Mouse (Mus musculus) midbrain, embryonic 15.5 days (tissue): ENCODE measurements around the gene Pknox1. TPM values are rescaled to one million over a fixed set of nuclear protein-coding genes. Genes with fewer than 3 reads are reported as not detected.

Experiments used
- ATAC-seq: fragments of 200-750 bp; cut with Nextera tagmentation; replicated peaks from 2 replicates; pipeline ENCODE4 v1.8.0; 2017; ENCODE audit warnings: moderate TSS enrichment
- H3K27ac ChIP-seq: fragments of 300-500 bp; sonication (generic); 2 replicates; pipeline ENCODE4 v1.5.1; 2015; ENCODE audit warnings: mild to moderate bottlenecking, inconsistent platforms
- H3K27me3 ChIP-seq: fragments of 300-500 bp; sonication (generic); replicated peaks from 2 replicates; pipeline ENCODE4 v1.6.1; 2015; ENCODE audit warnings: inconsistent platforms
- H3K36me3 ChIP-seq: fragments of 300-500 bp; sonication (generic); replicated peaks from 2 replicates; pipeline ENCODE4 v1.6.1; 2015; ENCODE audit warnings: inconsistent platforms
- H3K4me1 ChIP-seq: fragments of 300-500 bp; sonication (generic); 2 replicates; pipeline ENCODE4 v1.6.1; 2015; ENCODE audit warnings: inconsistent platforms
- H3K4me2 ChIP-seq: fragments of 300-500 bp; sonication (generic); 2 replicates; pipeline ENCODE4 v1.6.1; 2015; ENCODE audit warnings: inconsistent platforms, mild to moderate bottlenecking, moderate library complexity
- H3K4me3 ChIP-seq: fragments of 300-500 bp; sonication (generic); 2 replicates; pipeline ENCODE4 v1.5.1; 2015; ENCODE audit warnings: mild to moderate bottlenecking, inconsistent platforms
- H3K9ac ChIP-seq: fragments of 300-500 bp; sonication (generic); 2 replicates; pipeline ENCODE4 v1.6.1; 2015; ENCODE audit warnings: mild to moderate bottlenecking, inconsistent platforms
- H3K9me3 ChIP-seq: fragments of 300-500 bp; sonication (generic); 2 replicates; pipeline ENCODE4 v1.6.1; 2016; ENCODE audit warnings: inconsistent platforms
- WGBS: fragments of 180-500 bp; shearing (Covaris S2); methylation state at CpG from one replicate; pipeline ENCODE4 v1.1.7; 2015; ENCODE audit warnings: mixed read lengths; 5-methylcytosine and 5-hydroxymethylcytosine counted together
- microRNA-seq: library from miRNA; unstranded; fragments of <30 nt; microRNA quantifications from one replicate; pipeline ENCODE4, GENCODE M21; 2016
- polyA plus RNA-seq: library from polyadenylated mRNA; unstranded; fragments of >200 nt; fragmentation: Nextera tagmentation; extraction: Ambion mirVana; gene quantifications from 2 replicates; pipeline ENCODE4 v1.2.1, GENCODE M21; 2015

Gene Pknox1
- polyA plus RNA-seq, 1 experiment from 2014 or later: 21.6 TPM

- no peak overlapping the region for H3K9ac ChIP-seq
- no peaks in the 10 kb centered on the region for H3K9me3 ChIP-seq
- WGBS: 59% methylated on average over 4 of the region's 4 CpGs
- H3K36me3 ChIP-seq: no peaks in the 10 kb centered on the region
- H3K4me2 ChIP-seq: no peak overlapping the region
- peaks cover 22% of the 10 kb centered on the region; the same call in 1 of the 2 replicates for H3K27me3 ChIP-seq
- H3K4me3 ChIP-seq: no peak overlapping the region
- ATAC-seq: no peak
- peaks cover 15% of the 10 kb centered on the region for H3K4me1 ChIP-seq
- H3K27ac ChIP-seq: no peak overlapping the region
These were observed 75.1 kb downstream of the Pknox1 start for GRCm38 (mm10) chr17:31639651-31640050.

GRCm38 (mm10) chr17:31642331-31642730 lies 77.8 kb downstream of the Pknox1 start:
- H3K36me3 ChIP-seq: peaks cover 15% of the 10 kb centered on the region
- no peak overlapping the region for H3K4me3 ChIP-seq
- H3K27me3 ChIP-seq: 0 out of 2 replicates have a peak, but pooled peaks cover 6% of the 10 kb centered on the region
- no peak for ATAC-seq
- H3K9me3 ChIP-seq: no peaks in the 10 kb centered on the region
- no peak overlapping the region for H3K9ac ChIP-seq
- no peak overlapping the region for H3K4me2 ChIP-seq
- WGBS: 25% methylated on average over 8 of the region's 8 CpGs
- H3K27ac ChIP-seq: no peak overlapping the region
- peaks cover 3% of the 10 kb centered on the region; the same call in 1 of the 2 replicates for H3K4me1 ChIP-seq

GRCm38 (mm10) chr17:31642913-31643312 lies 78.4 kb downstream of the Pknox1 start:
- ATAC-seq: no peak
- 77% methylated on average over 4 of the region's 4 CpGs for WGBS
- no peak overlapping the region for H3K4me2 ChIP-seq

GRCm38 (mm10) chr17:31646199-31647002 lies 81.9 kb downstream of the Pknox1 start:
- Histone ChIP-seq H3K9me3 (no peaks in the 10 kb centered on the region), H3K36me3 (peaks cover 49% of the 10 kb centered on the region), H3K4me1 (no peaks in the 10 kb centered on the region), H3K9ac (no peak overlapping the region), H3K4me3 (no peak overlapping the region), H3K27ac (no peak overlapping the region), H3K4me2 (no peak overlapping the region), H3K27me3 (no peaks in the 10 kb centered on the region)
- WGBS: 94% methylated on average over 5 of the region's 5 CpGs
- ATAC-seq: no peak

More at GRCm38 (mm10) chr17:31642913-31643312, 78.4 kb downstream of the Pknox1 start:
- Histone ChIP-seq H3K9me3 (no peaks in the 10 kb centered on the region), H3K27me3 (no peaks in the 10 kb centered on the region), H3K4me3 (no peak overlapping the region), H3K4me1 (no peaks in the 10 kb centered on the region), H3K9ac (no peak overlapping the region), H3K27ac (no peak overlapping the region), H3K36me3 (peaks cover 21% of the 10 kb centered on the region)

GRCm38 (mm10) chr17:31652152-31652551 lies 87.6 kb downstream of the Pknox1 start:
- H3K4me3 ChIP-seq: no peak overlapping the region
- H3K9me3 ChIP-seq: no peaks in the 10 kb centered on the region
- ATAC-seq: no peak
- peaks cover 9% of the 10 kb centered on the region for H3K4me1 ChIP-seq
- H3K9ac ChIP-seq: no peak overlapping the region
- H3K36me3 ChIP-seq: peaks cover 66% of the 10 kb centered on the region
- H3K4me2 ChIP-seq: no peak overlapping the region
- H3K27ac ChIP-seq: no peak overlapping the region
- 89% methylated on average over 14 of the region's 14 CpGs for WGBS
- no peaks in the 10 kb centered on the region for H3K27me3 ChIP-seq

GRCm38 (mm10) chr17:31653277-31653676 lies 88.7 kb downstream of the Pknox1 start:
- Histone ChIP-seq H3K27ac (no peak overlapping the region), H3K36me3 (peaks cover 55% of the 10 kb centered on the region), H3K9me3 (no peaks in the 10 kb centered on the region), H3K27me3 (no peaks in the 10 kb centered on the region), H3K4me3 (no peak overlapping the region), H3K9ac (no peak overlapping the region), H3K4me2 (no peak overlapping the region), H3K4me1 (peaks cover 16% of the 10 kb centered on the region)
- WGBS: 93% methylated on average over 6 of the region's 6 CpGs
- no peak for ATAC-seq

GRCm38 (mm10) chr17:31655366-31655765 lies 90.8 kb downstream of the Pknox1 start:
- Histone ChIP-seq H3K4me2 (no peak overlapping the region), H3K4me1 (peaks cover 24% of the 10 kb centered on the region), H3K4me3 (no peak overlapping the region), H3K27me3 (no peaks in the 10 kb centered on the region), H3K36me3 (peaks cover 40% of the 10 kb centered on the region), H3K9ac (no peak overlapping the region), H3K9me3 (no peaks in the 10 kb centered on the region), H3K27ac (no peak overlapping the region)
- WGBS: 87% methylated on average over 4 of the region's 4 CpGs
- ATAC-seq: no peak

GRCm38 (mm10) chr17:31656682-31657081 lies 92.1 kb downstream of the Pknox1 start:
- 86% methylated on average over 5 of the region's 5 CpGs for WGBS
- H3K9ac ChIP-seq: no peak overlapping the region

More at GRCm38 (mm10) chr17:31656682-31657081, 92.1 kb downstream of the Pknox1 start:
- Histone ChIP-seq H3K27ac (no peak overlapping the region), H3K4me2 (peak overlapping the region; percentile 71; the same call in 1 of the 2 replicates), H3K27me3 (no peaks in the 10 kb centered on the region), H3K4me3 (no peak overlapping the region), H3K4me1 (peaks cover 24% of the 10 kb centered on the region), H3K9me3 (no peaks in the 10 kb centered on the region), H3K36me3 (peaks cover 28% of the 10 kb centered on the region)
- no peak for ATAC-seq

Small RNAs within 50 kb of the gene (microRNA-seq; reads per million reads assigned to microRNA genes)
- not detected for gene Gm24970

Other genes starting within 250 kb of the Pknox1 start
- gene Pde9a, start 178.5 kb upstream of the Pknox1 start, polyA plus RNA-seq: 36.1 and 38.1 TPM in 2 replicates
- 42.2 and 45.3 TPM in 2 replicates for gene Wdr4, start 44.8 kb upstream of the Pknox1 start, polyA plus RNA-seq
- 426 and 433 TPM in 2 replicates for gene Ndufv3, start 44.6 kb upstream of the Pknox1 start, polyA plus RNA-seq
- 5.2 and 5.9 TPM in 2 replicates for gene Cbs, start 72.5 kb downstream of the Pknox1 start, polyA plus RNA-seq
- 189 and 217 TPM in 2 replicates for gene U2af1, start 94.2 kb downstream of the Pknox1 start, polyA plus RNA-seq
- gene Cryaa, start 113.1 kb downstream of the Pknox1 start, polyA plus RNA-seq: 0.33 and 0.39 TPM in 2 replicates